Mouse (Mus musculus): ENCODE measurements around the gene Gss. TPM values are rescaled to one million over a fixed set of nuclear protein-coding genes. Genes with fewer than 3 reads are reported as not detected.

Gene Gss
- polyA plus RNA-seq, 1 experiment = 7.9 TPM

DNA sequence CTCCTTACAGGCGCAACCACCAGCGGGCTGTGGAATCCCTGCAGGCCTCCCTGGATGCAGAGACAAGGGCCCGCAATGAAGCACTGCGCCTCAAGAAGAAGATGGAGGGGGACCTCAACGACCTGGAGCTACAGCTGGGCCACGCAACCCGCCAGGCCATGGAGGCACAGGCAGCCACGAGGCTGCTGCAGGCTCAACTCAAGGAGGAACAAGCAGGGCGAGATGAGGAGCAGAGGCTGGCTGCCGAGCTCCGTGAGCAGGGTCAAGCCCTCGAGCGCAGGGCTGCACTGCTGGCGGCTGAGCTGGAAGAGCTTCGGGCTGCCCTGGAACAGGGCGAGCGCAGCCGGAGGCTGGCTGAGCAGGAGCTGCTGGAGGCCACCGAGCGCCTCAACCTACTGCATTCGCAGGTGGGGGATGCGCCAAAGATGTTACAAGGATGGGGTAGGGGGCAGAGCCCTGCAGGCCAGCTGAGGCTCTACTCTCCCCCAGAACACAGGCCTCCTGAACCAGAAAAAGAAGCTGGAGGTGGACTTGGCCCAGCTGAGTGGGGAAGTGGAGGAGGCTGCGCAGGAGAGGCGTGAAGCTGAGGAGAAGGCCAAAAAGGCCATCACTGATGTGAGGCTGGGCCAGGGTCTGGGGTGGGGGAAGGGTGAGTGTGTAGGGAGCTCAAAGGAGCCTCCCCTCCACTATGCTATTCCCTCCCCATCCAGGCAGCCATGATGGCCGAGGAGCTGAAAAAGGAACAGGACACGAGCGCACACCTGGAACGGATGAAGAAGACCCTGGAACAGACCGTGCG, 39.7 kb upstream of the Gss start:
- Histone ChIP-seq H3K36me3 (replicated peaks; ENCODE audit: low read length) (peaks cover 76% of the 10 kb centered on the region), H3K4me1 (peaks cover 26% of the 10 kb centered on the region), H3K27me3 (replicated peaks) (peaks cover 43% of the 10 kb centered on the region), H3K4me3 (replicated peaks) (no peak overlapping the region), H3K9me3 (no peaks in the 10 kb centered on the region)
- no peak for TF ChIP-seq FLI1 (IDR thresholded peaks at IDR 0.05; ENCODE audit: low read length)
- no peak for TF ChIP-seq GATA1 (IDR thresholded peaks at IDR 0.05; ENCODE audit: borderline replicate concordance, low read length)

DNA sequence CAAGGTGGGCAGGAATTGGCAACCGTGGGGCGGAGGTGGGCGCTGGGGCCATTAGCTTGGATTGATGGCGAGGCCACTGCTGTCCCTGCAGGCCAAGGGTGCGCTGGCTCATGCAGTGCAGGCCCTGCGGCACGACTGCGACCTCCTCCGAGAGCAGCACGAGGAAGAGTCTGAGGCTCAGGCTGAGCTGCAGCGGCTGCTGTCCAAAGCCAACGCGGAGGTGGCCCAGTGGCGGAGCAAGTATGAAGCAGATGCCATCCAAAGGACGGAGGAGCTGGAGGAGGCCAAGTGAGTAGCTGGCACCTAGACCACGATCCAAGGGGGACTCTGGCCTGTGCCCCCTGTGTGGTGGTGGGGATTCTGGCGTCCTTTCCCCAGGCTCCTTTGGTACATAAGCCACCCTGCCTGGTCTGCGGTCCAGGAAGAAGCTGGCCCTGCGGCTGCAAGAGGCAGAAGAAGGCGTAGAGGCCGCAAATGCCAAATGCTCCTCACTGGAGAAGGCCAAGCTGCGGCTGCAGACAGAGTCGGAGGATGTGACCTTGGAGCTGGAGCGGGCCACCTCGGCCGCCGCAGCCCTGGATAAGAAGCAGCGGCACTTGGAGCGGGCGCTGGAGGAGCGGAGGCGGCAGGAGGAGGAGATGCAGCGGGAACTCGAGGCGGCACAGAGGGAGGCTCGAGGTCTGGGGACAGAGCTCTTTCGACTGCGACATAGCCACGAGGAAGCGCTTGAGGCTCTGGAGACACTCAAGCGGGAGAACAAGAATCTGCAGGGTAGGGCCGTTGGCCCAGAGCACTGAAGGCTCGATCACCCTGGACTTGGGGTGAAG, 38.2 kb upstream of the Gss start:
- Histone ChIP-seq H3K9me3 (no peaks in the 10 kb centered on the region), H3K36me3 (replicated peaks; ENCODE audit: low read length) (peaks cover 61% of the 10 kb centered on the region), H3K4me1 (peaks cover 32% of the 10 kb centered on the region), H3K27me3 (replicated peaks) (peaks cover 54% of the 10 kb centered on the region), H3K4me3 (replicated peaks) (no peak overlapping the region)
- TF ChIP-seq FLI1 (IDR thresholded peaks at IDR 0.05; ENCODE audit: low read length) (no peak), GATA1 (IDR thresholded peaks at IDR 0.05; ENCODE audit: borderline replicate concordance, low read length) (no peak)

DNA sequence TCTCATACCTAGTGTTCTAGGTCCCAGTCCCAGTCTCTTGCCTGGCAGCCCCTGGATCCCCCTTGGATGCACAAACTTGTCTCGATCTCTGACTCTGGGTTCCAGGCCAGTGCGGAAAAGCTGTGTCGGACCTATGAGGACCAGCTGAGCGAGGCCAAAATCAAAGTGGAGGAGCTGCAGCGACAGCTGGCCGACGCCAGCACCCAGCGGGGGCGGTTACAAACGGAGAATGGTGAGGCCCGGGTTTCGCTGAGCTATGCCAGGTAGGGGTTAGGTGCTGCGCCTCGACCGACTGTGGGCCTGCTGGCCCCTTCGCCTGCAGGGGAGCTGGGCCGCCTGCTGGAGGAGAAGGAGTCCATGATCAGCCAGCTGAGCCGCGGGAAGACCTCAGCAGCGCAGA, 37.5 kb upstream of the Gss start:
- peaks cover 55% of the 10 kb centered on the region for H3K36me3 ChIP-seq (replicated peaks; ENCODE audit: low read length)
- no peaks in the 10 kb centered on the region for H3K9me3 ChIP-seq
- no peak for TF ChIP-seq GATA1 (IDR thresholded peaks at IDR 0.05; ENCODE audit: borderline replicate concordance, low read length)
- TF ChIP-seq FLI1 (IDR thresholded peaks at IDR 0.05; ENCODE audit: low read length) = no peak
- H3K27me3 ChIP-seq (replicated peaks) = peaks cover 58% of the 10 kb centered on the region
- H3K4me3 ChIP-seq (replicated peaks) = no peak overlapping the region
- H3K4me1 ChIP-seq = peaks cover 38% of the 10 kb centered on the region

DNA sequence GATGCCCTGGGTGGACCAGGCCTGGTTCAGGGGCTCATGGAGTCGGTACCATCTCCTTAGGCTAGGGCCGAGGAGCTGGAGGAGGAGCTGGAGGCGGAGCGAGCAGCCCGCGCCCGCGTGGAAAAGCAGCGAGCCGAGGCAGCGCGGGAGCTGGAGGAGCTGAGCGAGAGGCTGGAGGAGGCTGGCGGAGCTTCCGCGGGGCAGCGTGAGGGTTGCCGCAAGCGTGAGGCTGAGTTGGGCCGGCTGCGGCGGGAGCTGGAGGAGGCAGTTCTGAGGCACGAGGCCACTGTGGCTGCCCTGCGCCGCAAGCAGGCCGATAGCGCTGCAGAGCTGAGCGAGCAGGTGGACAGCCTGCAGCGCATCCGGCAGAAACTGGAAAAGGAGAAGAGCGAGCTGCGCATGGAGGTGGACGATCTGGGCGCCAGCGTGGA, 36.6 kb upstream of the Gss start:
- Histone ChIP-seq H3K27me3 (replicated peaks) (peaks cover 58% of the 10 kb centered on the region), H3K9me3 (no peaks in the 10 kb centered on the region), H3K36me3 (replicated peaks; ENCODE audit: low read length) (peaks cover 46% of the 10 kb centered on the region), H3K4me1 (peaks cover 47% of the 10 kb centered on the region), H3K4me3 (replicated peaks) (peak overlapping the region; percentile 91)
- no peak for TF ChIP-seq GATA1 (IDR thresholded peaks at IDR 0.05; ENCODE audit: borderline replicate concordance, low read length)
- no peak for TF ChIP-seq FLI1 (IDR thresholded peaks at IDR 0.05; ENCODE audit: low read length)

DNA sequence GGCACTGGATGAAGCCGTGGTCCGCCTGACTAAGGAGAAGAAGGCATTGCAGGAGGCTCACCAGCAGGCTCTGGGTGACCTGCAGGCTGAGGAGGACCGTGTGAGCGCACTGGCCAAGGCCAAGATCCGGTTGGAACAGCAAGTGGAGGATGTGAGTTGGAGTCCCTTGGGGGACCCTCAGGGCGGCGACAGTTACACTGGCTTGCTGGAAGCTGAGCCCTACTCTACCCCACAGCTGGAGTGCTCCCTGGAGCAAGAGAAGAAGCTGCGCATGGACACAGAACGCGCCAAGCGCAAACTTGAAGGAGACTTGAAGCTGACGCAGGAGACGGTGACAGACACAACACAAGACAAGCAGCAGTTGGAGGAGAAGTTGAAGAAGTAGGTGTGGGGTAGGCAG, 35.9 kb upstream of the Gss start:
- Histone ChIP-seq H3K9me3 (no peaks in the 10 kb centered on the region), H3K4me1 (peaks cover 48% of the 10 kb centered on the region), H3K27me3 (replicated peaks) (peaks cover 60% of the 10 kb centered on the region), H3K36me3 (replicated peaks; ENCODE audit: low read length) (peaks cover 38% of the 10 kb centered on the region), H3K4me3 (replicated peaks) (no peak overlapping the region)
- no peak for TF ChIP-seq GATA1 (IDR thresholded peaks at IDR 0.05; ENCODE audit: borderline replicate concordance, low read length)
- no peak for TF ChIP-seq FLI1 (IDR thresholded peaks at IDR 0.05; ENCODE audit: low read length)

DNA sequence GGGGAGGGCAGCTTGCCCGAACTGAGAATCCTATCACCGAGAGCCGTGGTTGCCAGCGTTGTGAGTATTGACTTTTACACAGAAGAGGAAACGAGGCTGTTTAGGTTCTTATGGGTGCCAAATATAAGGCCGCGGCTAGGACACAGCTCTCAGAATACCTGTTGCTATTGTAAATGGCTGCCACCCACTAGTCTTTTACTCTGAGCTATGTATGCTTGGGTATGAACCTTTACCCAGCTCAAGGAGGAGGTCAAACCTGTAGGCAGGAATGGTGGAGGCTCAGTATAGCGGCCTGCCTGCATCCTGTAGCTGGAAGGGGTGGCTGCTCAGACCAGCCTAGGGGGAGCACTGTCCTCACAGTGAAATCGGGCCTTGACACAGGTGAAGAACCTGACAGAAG, 35.5 kb upstream of the Gss start:
- no peak overlapping the region for H3K4me3 ChIP-seq (replicated peaks)
- peaks cover 34% of the 10 kb centered on the region for H3K36me3 ChIP-seq (replicated peaks; ENCODE audit: low read length)
- peaks cover 51% of the 10 kb centered on the region for H3K4me1 ChIP-seq
- TF ChIP-seq GATA1 (IDR thresholded peaks at IDR 0.05; ENCODE audit: borderline replicate concordance, low read length) (no peak), FLI1 (IDR thresholded peaks at IDR 0.05; ENCODE audit: low read length) (no peak)
- H3K9me3 ChIP-seq = no peaks in the 10 kb centered on the region
- H3K27me3 ChIP-seq (replicated peaks) = peaks cover 64% of the 10 kb centered on the region

DNA sequence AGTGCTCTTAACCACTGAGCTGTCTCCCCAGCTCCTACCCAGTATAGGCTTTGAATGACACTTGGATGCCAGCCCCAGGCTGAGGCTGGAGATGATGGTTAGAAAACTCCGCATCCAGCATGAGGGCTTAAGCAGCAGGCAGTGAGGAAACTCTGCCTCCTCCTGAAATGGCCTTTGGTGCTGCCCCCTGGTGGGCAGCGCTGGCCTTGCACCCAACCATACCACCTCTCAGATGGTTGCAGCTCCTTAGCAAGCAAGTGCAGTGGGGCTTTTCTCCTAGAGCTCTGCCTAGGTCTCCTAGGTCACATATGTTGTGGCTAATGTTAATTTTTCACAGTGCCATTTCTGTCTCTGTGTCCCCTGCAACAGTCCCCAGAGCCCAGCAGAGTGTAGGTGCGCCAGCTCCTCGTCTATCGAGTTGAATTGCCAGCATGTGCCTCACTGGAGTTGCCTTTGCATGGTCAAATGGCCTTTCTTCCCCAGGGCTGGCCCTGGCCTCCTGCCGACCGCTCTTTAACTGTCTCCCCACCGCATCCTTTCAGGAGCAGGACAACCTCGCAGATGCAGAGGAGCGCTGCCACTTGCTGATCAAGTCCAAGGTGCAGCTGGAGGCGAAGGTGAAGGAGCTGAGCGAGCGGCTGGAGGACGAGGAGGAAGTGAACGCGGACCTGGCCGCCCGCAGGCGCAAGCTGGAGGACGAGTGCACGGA, 34.6 kb upstream of the Gss start:
- Histone ChIP-seq H3K27me3 (replicated peaks) (peaks cover 73% of the 10 kb centered on the region), H3K9me3 (no peaks in the 10 kb centered on the region), H3K4me1 (peaks cover 60% of the 10 kb centered on the region), H3K36me3 (replicated peaks; ENCODE audit: low read length) (peaks cover 25% of the 10 kb centered on the region), H3K4me3 (replicated peaks) (no peak overlapping the region)
- TF ChIP-seq GATA1 (IDR thresholded peaks at IDR 0.05; ENCODE audit: borderline replicate concordance, low read length) = no peak
- no peak for TF ChIP-seq FLI1 (IDR thresholded peaks at IDR 0.05; ENCODE audit: low read length)

DNA sequence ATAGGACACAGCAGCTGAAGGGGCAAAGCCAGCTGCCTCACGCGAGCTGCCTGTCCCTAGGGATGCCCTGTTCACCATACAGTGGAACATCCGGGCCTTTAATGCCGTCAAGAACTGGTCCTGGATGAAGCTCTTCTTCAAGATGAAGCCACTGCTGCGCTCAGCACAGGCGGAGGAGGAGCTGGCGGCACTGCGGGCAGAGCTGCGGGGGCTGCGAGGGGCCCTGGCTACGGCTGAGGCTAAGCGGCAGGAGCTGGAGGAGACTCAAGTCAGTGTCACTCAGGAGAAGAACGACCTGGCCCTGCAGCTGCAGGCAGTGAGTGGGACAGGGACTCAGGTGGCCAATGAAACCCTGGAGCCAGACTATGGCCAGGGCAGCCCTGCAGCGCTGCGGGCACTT, 33.7 kb upstream of the Gss start:
- Histone ChIP-seq H3K9me3 (no peaks in the 10 kb centered on the region), H3K4me1 (peaks cover 63% of the 10 kb centered on the region), H3K36me3 (replicated peaks; ENCODE audit: low read length) (peaks cover 16% of the 10 kb centered on the region), H3K4me3 (replicated peaks) (no peak overlapping the region), H3K27me3 (replicated peaks) (peaks cover 76% of the 10 kb centered on the region)
- TF ChIP-seq GATA1 (IDR thresholded peaks at IDR 0.05; ENCODE audit: borderline replicate concordance, low read length) (no peak), FLI1 (IDR thresholded peaks at IDR 0.05; ENCODE audit: low read length) (no peak)

DNA sequence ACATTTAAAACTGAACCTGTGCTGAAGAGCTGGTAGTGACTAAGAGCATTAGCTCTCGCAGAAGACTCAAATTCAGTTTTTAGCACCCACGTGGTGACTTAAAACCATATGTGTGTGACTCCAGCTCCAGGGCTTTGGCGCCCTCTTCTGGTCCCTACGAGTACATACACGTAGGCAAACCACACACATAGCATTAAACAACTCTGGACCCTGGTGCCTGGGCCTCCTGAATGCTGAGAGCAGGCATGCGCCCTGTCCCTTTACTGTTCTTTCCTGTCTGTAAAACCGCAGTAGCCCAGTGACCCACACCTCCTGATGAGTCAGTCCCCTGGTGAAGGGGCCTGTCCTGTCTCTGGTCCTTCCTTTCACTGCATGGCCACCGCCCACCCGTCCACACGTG, 32.1 kb upstream of the Gss start:
- TF ChIP-seq FLI1 (IDR thresholded peaks at IDR 0.05; ENCODE audit: low read length) = no peak
- no peak for TF ChIP-seq GATA1 (IDR thresholded peaks at IDR 0.05; ENCODE audit: borderline replicate concordance, low read length)
- peaks cover 3% of the 10 kb centered on the region for H3K36me3 ChIP-seq (replicated peaks; ENCODE audit: low read length)
- peak overlapping the region; percentile 33 for H3K4me3 ChIP-seq (replicated peaks)
- peaks cover 62% of the 10 kb centered on the region for H3K4me1 ChIP-seq
- peaks cover 72% of the 10 kb centered on the region for H3K27me3 ChIP-seq (replicated peaks)
- no peaks in the 10 kb centered on the region for H3K9me3 ChIP-seq
